Mouse (Mus musculus) ovary, adult 10 weeks (tissue): Measurements from ENCODE around the gene Calcr. TPM values are rescaled to one million over a fixed set of nuclear protein-coding genes. Genes with fewer than 3 reads are reported as not detected.

Source experiments
- polyA plus RNA-seq: library from polyadenylated mRNA; stranded (reverse); fragments of 350-450 nt; fragmentation: Illumina TruSeq; extraction: RNeasy Lipid Tissue Mini Kit (QIAGEN cat#74804); gene quantifications from one replicate; pipeline ENCODE4 v1.2.3, GENCODE M21; 2014

The Calcr gene
- polyA plus RNA-seq = not detected

GRCm38 (mm10) chr6:3764230-3764764, at the start of gene Calcr:
Gene Calcr (minus strand): TSS chr6:3764714.

Other genes with a start within 250 kb of the Calcr start
- 9.4 TPM for gene Tfpi2, start 224.2 kb upstream of the Calcr start, polyA plus RNA-seq
- not detected for gene Gngt1, start 229.1 kb upstream of the Calcr start, polyA plus RNA-seq
- 90.9 TPM for gene Gng11, start 239.2 kb upstream of the Calcr start, polyA plus RNA-seq